Comparison of ENCODE assay signal across 8 mouse cellular contexts in genomic region chr17:63849566-63849965, GRCm38 (mm10). TPM values are rescaled to one million over a fixed set of nuclear protein-coding genes. Genes with fewer than 3 reads are reported as not detected.
DNase-seq lines count a peak whose midpoint lies in the region; ATAC-seq and TF ChIP-seq lines count a peak whose summit lies in the region.

No protein-coding gene starts in this region.

- ATAC-seq in Patski, result peak; percentile 21
- peak; percentile 99 for ATAC-seq in hindbrain, embryonic 13.5 days (ENCODE audit: low FRiP score)

- H3K36me3 ChIP-seq in hindbrain, embryonic 13.5 days, result no peaks in the 10 kb centered on the region

- no peaks in the 10 kb centered on the region for H3K27me3 ChIP-seq in Patski
- no peaks in the 10 kb centered on the region for H3K27me3 ChIP-seq in hindbrain, embryonic 13.5 days

- DNase-seq in Patski (ENCODE audit: low read depth, low spot score), result no peak
- DNase-seq in cerebellum, postnatal 14 days, result peak; percentile 91 to 92
- peak; percentile 64 to 77 for DNase-seq in frontal cortex, postnatal 14 days (ENCODE audit: low spot score in 2 of 2)
- peak; percentile 79 to 83 for DNase-seq in layer of hippocampus, postnatal 36 days
- DNase-seq in lung, postnatal 25 days (ENCODE audit: low spot score), result peak; percentile 87
- DNase-seq in retina, postnatal 1 day, result peak; percentile 92
- DNase-seq in urinary bladder, postnatal 10 days (ENCODE audit: low spot score), result peak; percentile 28

- peak overlapping the region; percentile 52 for H3K4me3 ChIP-seq in hindbrain, embryonic 13.5 days

- peak overlapping the region; percentile 79 for H3K9ac ChIP-seq in hindbrain, embryonic 13.5 days

- CTCF ChIA-PET in Patski (lab: Charles Lee), result no interaction called here

- in situ Hi-C loops in Patski (cut with MboI; ENCODE audit: low pct_unique_long_range_greater_than_20kb), result no loop called here

- peak overlapping the region; percentile 78 for H3K27ac ChIP-seq in hindbrain, embryonic 13.5 days

- no peaks in the 10 kb centered on the region for H3K9me3 ChIP-seq in hindbrain, embryonic 13.5 days

- peak overlapping the region; percentile 57 for H3K4me2 ChIP-seq in hindbrain, embryonic 13.5 days

- H3K4me1 ChIP-seq in hindbrain, embryonic 13.5 days (replicated peaks), result peaks cover 6% of the 10 kb centered on the region; the same call in 1 of the 2 replicates

- POLR2A ChIA-PET in Patski (lab: Charles Lee), result no interaction called here

- no peak for TF ChIP-seq CTCF in Patski (IDR thresholded peaks at IDR 0.05)

- WGBS in hindbrain, embryonic 13.5 days, result 0% methylated on average over 22 of the region's 22 CpGs

RNA-seq across cellular contexts. Expression of gene Fer, which starts 13.3 kb away (rescaled TPM):
- polyA plus RNA-seq in Patski (2021), result 34.8 TPM
- 36.1 and 37.9 TPM in 2 replicates for polyA plus RNA-seq in hindbrain, embryonic 13.5 days (2015; fragmentation: Nextera tagmentation; extraction: Ambion mirVana)
- total RNA-seq in layer of hippocampus, postnatal 36 days (2021), result 10 to 100 TPM; 32.4 to 34.9 TPM

RNA-seq across cellular contexts. Expression of gene A930002H24Rik, which starts 14.0 kb away (rescaled TPM):
- 3.8 TPM for polyA plus RNA-seq in Patski (2021)
- 2.1 and 2.8 TPM in 2 replicates for polyA plus RNA-seq in hindbrain, embryonic 13.5 days (2015; fragmentation: Nextera tagmentation; extraction: Ambion mirVana)
- total RNA-seq in layer of hippocampus, postnatal 36 days (2021), result not detected
